Mouse (Mus musculus) hematopoietic stem cell, adult 5-6 weeks (primary cell): ENCODE measurements around the gene Mllt6. TPM values are rescaled to one million over a fixed set of nuclear protein-coding genes. Genes with fewer than 3 reads are reported as not detected.
"Not testable (repeated sequence)": the region's sequence is repeated elsewhere in the genome, so short reads cannot be mapped to it uniquely, and the experiment has no call there.

ENCODE experiments used
- ATAC-seq, 2 experiments: fragments of 125-278 bp in 1 of 2; replicated peaks in 1 of 2; 2 replicates each; pipeline ENCODE4 v1.8.0; 2016 to 2017; ENCODE audit warnings: inconsistent platforms in 2 of 2, mild to moderate bottlenecking in 2 of 2, moderate number of reproducible peaks in 2 of 2, low read depth in 1 of 2, moderate TSS enrichment in 1 of 2; ENCODE audit not compliant: low FRiP score in 2 of 2, poor library complexity in 2 of 2, severe bottlenecking in 2 of 2, insufficient read depth in 1 of 2, low TSS enrichment in 1 of 2
- total RNA-seq: library from RNA; stranded (forward); fragments of 172-1452, 232-1000 nt; gene quantifications from 2 replicates; pipeline ENCODE4 v1.2.3, GENCODE M21; 2017

Gene Mllt6
- 16.5 and 19.5 TPM in 2 replicates for total RNA-seq

GRCm38 (mm10) chr11:97662893-97663527 is at the start of gene Mllt6:
Gene Mllt6 (plus strand): TSS chr11:97663414.
- no peak for ATAC-seq

- no peak for ATAC-seq
Observed at GRCm38 (mm10) chr11:97615276-97615675, 47.9 kb upstream of the Mllt6 start.

- no peak for ATAC-seq
Observed at GRCm38 (mm10) chr11:97618368-97618767, 44.8 kb upstream of the Mllt6 start.

GRCm38 (mm10) chr11:97619391-97619795 is 43.8 kb upstream of the Mllt6 start:
- ATAC-seq: peak; percentile 43; a peak in 2 of 4 replicates

- peak; percentile 75 to 78 for ATAC-seq
Observed at GRCm38 (mm10) chr11:97622440-97622839, 40.8 kb upstream of the Mllt6 start.

- no peak for ATAC-seq
Observed at GRCm38 (mm10) chr11:97623166-97623565, 40.0 kb upstream of the Mllt6 start.

GRCm38 (mm10) chr11:97625551-97625950 is 37.7 kb upstream of the Mllt6 start:
- no peak for ATAC-seq

- ATAC-seq: no peak
Observed at GRCm38 (mm10) chr11:97626431-97626830, 36.8 kb upstream of the Mllt6 start.

- no peak for ATAC-seq
Observed at GRCm38 (mm10) chr11:97626850-97627249, 36.4 kb upstream of the Mllt6 start.

- ATAC-seq: no peak
Observed at GRCm38 (mm10) chr11:97627556-97628302, 35.5 kb upstream of the Mllt6 start.

- ATAC-seq: no peak
Observed at GRCm38 (mm10) chr11:97628303-97628567, 35.0 kb upstream of the Mllt6 start.

- ATAC-seq: no peak
Observed at GRCm38 (mm10) chr11:97628568-97629518, 34.4 kb upstream of the Mllt6 start.

GRCm38 (mm10) chr11:97629576-97629975 is 33.6 kb upstream of the Mllt6 start, which contains the start of gene Epop:
Gene Epop (minus strand): TSS chr11:97629702.
- peak; percentile 77 to 88 for ATAC-seq

- ATAC-seq: no peak
Observed at GRCm38 (mm10) chr11:97631046-97631445, 32.2 kb upstream of the Mllt6 start.

- ATAC-seq: no peak
Observed at GRCm38 (mm10) chr11:97631500-97631899, 31.7 kb upstream of the Mllt6 start.

GRCm38 (mm10) chr11:97631938-97632337 is 31.3 kb upstream of the Mllt6 start:
- ATAC-seq: peak; percentile 71 to 75

- not testable (repeated sequence) for ATAC-seq
Observed at GRCm38 (mm10) chr11:97632440-97632839, 30.8 kb upstream of the Mllt6 start.

- no peak for ATAC-seq
Observed at GRCm38 (mm10) chr11:97635468-97636019, 27.7 kb upstream of the Mllt6 start.
